In the genomic region with DNA sequence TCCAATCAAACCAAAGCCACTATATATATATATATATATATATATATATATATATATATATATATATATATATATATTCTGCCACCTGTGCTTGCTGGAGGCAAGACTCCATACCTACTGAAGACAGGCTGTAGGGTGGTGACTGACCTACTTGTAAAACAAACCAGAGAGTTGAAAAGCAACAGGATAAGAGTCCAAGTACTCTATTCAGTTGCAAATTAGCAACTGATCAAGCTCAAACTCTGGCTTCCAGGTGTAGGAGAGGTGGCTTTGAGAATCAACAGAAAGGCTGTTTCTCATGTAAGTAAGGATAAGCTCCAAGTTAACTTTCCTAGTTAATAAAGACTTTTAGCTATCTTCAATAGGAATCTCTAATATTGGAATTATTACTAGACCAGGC, we compare ENCODE assay signal across 34 mouse cellular contexts.
"Had no signal": no experiment of that assay in that cellular context is flagged by ENCODE, and none has a peak within 500 bp of the region (broad histone marks: within the 10 kb centered on the region; RNA-seq: fewer than 3 reads in every experiment).

No protein-coding gene starts in this region.

- H3K9me3 ChIP-seq: heart, embryonic 12.5 days; heart, embryonic 13.5 days; heart, embryonic 15.5 days; hindbrain, embryonic 10.5 days; hindbrain, embryonic 13.5 days; hindbrain, embryonic 15.5 days; intestine, embryonic 15.5 days; kidney, embryonic 15.5 days had no signal

- H3K36me3 ChIP-seq: heart, embryonic 12.5 days; heart, embryonic 13.5 days; heart, embryonic 15.5 days; hindbrain, embryonic 10.5 days; hindbrain, embryonic 13.5 days; hindbrain, embryonic 15.5 days; intestine, embryonic 15.5 days; kidney, embryonic 15.5 days had no signal

- H3K27me3 ChIP-seq: heart, embryonic 12.5 days; heart, embryonic 13.5 days; heart, embryonic 15.5 days; hindbrain, embryonic 13.5 days; hindbrain, embryonic 15.5 days; intestine, embryonic 15.5 days; kidney, embryonic 15.5 days had no signal

- H3K4me2 ChIP-seq: heart, embryonic 11.5 days; heart, embryonic 12.5 days; heart, embryonic 13.5 days; heart, embryonic 15.5 days; hindbrain, embryonic 13.5 days; hindbrain, embryonic 14.5 days; hindbrain, embryonic 15.5 days; intestine, embryonic 15.5 days; kidney, embryonic 15.5 days had no signal

- H3K9ac ChIP-seq: heart, embryonic 12.5 days; heart, embryonic 13.5 days; heart, embryonic 15.5 days; hindbrain, embryonic 13.5 days; hindbrain, embryonic 14.5 days; hindbrain, embryonic 15.5 days; intestine, embryonic 15.5 days; kidney, embryonic 15.5 days had no signal

- H3K4me3 ChIP-seq: heart, embryonic 12.5 days; heart, embryonic 13.5 days; heart, embryonic 15.5 days; hindbrain, embryonic 10.5 days; hindbrain, embryonic 13.5 days; hindbrain, embryonic 15.5 days; intestine, embryonic 15.5 days; kidney, embryonic 15.5 days; layer of hippocampus, adult 2 months; left cerebral cortex, adult 2 months had no signal

- H3K27ac ChIP-seq: heart, embryonic 13.5 days; heart, embryonic 15.5 days; hindbrain, embryonic 10.5 days; hindbrain, embryonic 13.5 days; hindbrain, embryonic 14.5 days; hindbrain, embryonic 15.5 days; hindbrain, postnatal 0 days; intestine, embryonic 15.5 days; kidney, embryonic 15.5 days; kidney, postnatal 0 days; layer of hippocampus, adult 2 months; left cerebral cortex, adult 2 months had no signal

- ATAC-seq: hindbrain, embryonic 16.5 days; hindbrain, postnatal 0 days; inflammation-experienced regulatory T-cells, adult 6 months; intestine, embryonic 15.5 days; intestine, embryonic 16.5 days; intestine, postnatal 0 days had no signal

- H3K4me1 ChIP-seq: heart, embryonic 12.5 days; heart, embryonic 13.5 days; heart, embryonic 15.5 days; hindbrain, embryonic 10.5 days; hindbrain, embryonic 13.5 days; hindbrain, embryonic 15.5 days; intestine, embryonic 15.5 days; kidney, embryonic 15.5 days had no signal

- DNase-seq: heart, postnatal 10 days; heart, postnatal 14 days; heart, postnatal 36 days; heart, postnatal 4 days; kidney, adult 11 months; kidney, adult 18-20 months; kidney, adult 2 months; kidney, adult 8-10 months; kidney, adult 9 months; kidney, postnatal 10 days; kidney, postnatal 14 days; kidney, postnatal 25 days; kidney, postnatal 36 days; kidney, postnatal 4 days; layer of hippocampus, adult 9-11 months; layer of hippocampus, postnatal 36 days had no signal
